Mouse (Mus musculus): ENCODE results near the gene Rmi1. TPM values are rescaled to one million over a fixed set of nuclear protein-coding genes. Genes with fewer than 3 reads are reported as not detected.
"Not testable (repeated sequence)": the region's sequence is repeated elsewhere in the genome, so short reads cannot be mapped to it uniquely, and the experiment has no call there.

Rmi1 gene
- 10 to 100 TPM; 12.0 to 14.1 TPM for total RNA-seq (2021)

- DNase-seq = peak; percentile 99
Observed at GRCm38 (mm10) chr13:58402003-58402743, at the start of gene Rmi1. Gene Rmi1, plus strand, starts transcription at chr13:58402248.

GRCm38 (mm10) chr13:58352996-58353395 is 49.1 kb upstream of the Rmi1 start:
- DNase-seq = no peak

GRCm38 (mm10) chr13:58358629-58359303 is 43.3 kb upstream of the Rmi1 start, which contains the start of gene Kif27:
Gene Kif27, minus strand, starts transcription at chr13:58359122.
- peak; percentile 86 for DNase-seq

GRCm38 (mm10) chr13:58359304-58359653 is 42.8 kb upstream of the Rmi1 start:
- DNase-seq = no peak

GRCm38 (mm10) chr13:58364353-58365175 is 37.5 kb upstream of the Rmi1 start:
- DNase-seq = no peak

GRCm38 (mm10) chr13:58365179-58365578 is 36.9 kb upstream of the Rmi1 start:
- not testable (repeated sequence) for DNase-seq

GRCm38 (mm10) chr13:58366373-58366772 is 35.7 kb upstream of the Rmi1 start:
- no peak for DNase-seq

- DNase-seq = no peak
Observed at GRCm38 (mm10) chr13:58367641-58368040, 34.4 kb upstream of the Rmi1 start.

- no peak for DNase-seq
Observed at GRCm38 (mm10) chr13:58368835-58369234, 33.2 kb upstream of the Rmi1 start.

- DNase-seq = no peak
Observed at GRCm38 (mm10) chr13:58372278-58373152, 29.5 kb upstream of the Rmi1 start.

GRCm38 (mm10) chr13:58373153-58373470 is 28.9 kb upstream of the Rmi1 start:
- no peak for DNase-seq

- no peak for DNase-seq
Observed at GRCm38 (mm10) chr13:58384371-58384770, 17.7 kb upstream of the Rmi1 start.

GRCm38 (mm10) chr13:58384779-58385546 is 17.1 kb upstream of the Rmi1 start, which contains the start of gene 2210016F16Rik:
Gene 2210016F16Rik, minus strand, starts transcription at chr13:58385225.
- DNase-seq = peak; percentile 71

GRCm38 (mm10) chr13:58385547-58385920 is 16.5 kb upstream of the Rmi1 start:
- DNase-seq = no peak

GRCm38 (mm10) chr13:58387948-58388347 is 14.1 kb upstream of the Rmi1 start:
- DNase-seq = peak; percentile 76

GRCm38 (mm10) chr13:58388379-58388778 is 13.7 kb upstream of the Rmi1 start:
- no peak for DNase-seq

GRCm38 (mm10) chr13:58389324-58389951 is 12.6 kb upstream of the Rmi1 start:
- DNase-seq = no peak

GRCm38 (mm10) chr13:58394392-58394791 is 7.7 kb upstream of the Rmi1 start:
- DNase-seq = not testable (repeated sequence)

- DNase-seq = no peak
Observed at GRCm38 (mm10) chr13:58397651-58398050, 4.4 kb upstream of the Rmi1 start.

- DNase-seq = no peak
Observed at GRCm38 (mm10) chr13:58400576-58400975, 1.5 kb upstream of the Rmi1 start.
